Mouse (Mus musculus) neural tube, embryonic 14.5 days (tissue): ENCODE data around the gene Atp5e. TPM values are rescaled to one million over a fixed set of nuclear protein-coding genes. Genes with fewer than 3 reads are reported as not detected.

Experiments used
- ATAC-seq: fragments of 200-750 bp; cut with Nextera tagmentation; 2 replicates; pipeline ENCODE4 v1.8.0; 2017; ENCODE audit warnings: low read depth, mild to moderate bottlenecking, moderate TSS enrichment, moderate library complexity
- H3K27ac ChIP-seq: fragments of 300-500 bp; sonication (generic); 2 replicates; pipeline ENCODE4 v1.5.1; 2014; ENCODE audit warnings: low read depth, mild to moderate bottlenecking, control low read depth, low read length, moderate library complexity, mixed read lengths
- H3K27me3 ChIP-seq: fragments of 300-500 bp; sonication (generic); 2 replicates; pipeline ENCODE4 v1.6.1; 2014; ENCODE audit warnings: low read length; ENCODE audit not compliant: control insufficient read depth, insufficient read depth
- H3K36me3 ChIP-seq: fragments of 300-500 bp; sonication (generic); 2 replicates; pipeline ENCODE4 v1.6.1; 2014; ENCODE audit warnings: low read length, mixed read lengths; ENCODE audit not compliant: control insufficient read depth, insufficient read depth
- H3K4me1 ChIP-seq: fragments of 300-500 bp; sonication (generic); 2 replicates; pipeline ENCODE4 v1.6.1; 2014; ENCODE audit warnings: low read length; ENCODE audit not compliant: control insufficient read depth, insufficient read depth
- H3K4me2 ChIP-seq: fragments of 300-500 bp; sonication (generic); 2 replicates; pipeline ENCODE4 v1.6.1; 2014; ENCODE audit warnings: mild to moderate bottlenecking, low read depth, low read length, control low read depth
- H3K4me3 ChIP-seq: fragments of 300-500 bp; sonication (generic); 2 replicates; pipeline ENCODE4 v1.5.1; 2014; ENCODE audit warnings: low read depth, low read length, control low read depth, mixed read lengths
- H3K9ac ChIP-seq: fragments of 300-500 bp; sonication (generic); replicated peaks from 2 replicates; pipeline ENCODE4 v1.6.1; 2014; ENCODE audit warnings: low read depth, mild to moderate bottlenecking, control low read depth, low read length, mixed read lengths
- H3K9me3 ChIP-seq: fragments of 300-500 bp; sonication (generic); 2 replicates; pipeline ENCODE4 v1.6.1; 2016; ENCODE audit warnings: low read length; ENCODE audit not compliant: control insufficient read depth
- WGBS: fragments of 180-500 bp; shearing (Covaris S2); extraction: QIAGEN DNeasy Blood & Tissue Kit; methylation state at CpG from one replicate; pipeline ENCODE4 v1.1.7; 2014; 5-methylcytosine and 5-hydroxymethylcytosine counted together
- polyA plus RNA-seq: library from polyadenylated mRNA; unstranded; fragments of >200 nt; fragmentation: Nextera tagmentation; extraction: Ambion mirVana; gene quantifications from 2 replicates; pipeline ENCODE4 v1.2.1, GENCODE M21; 2014

The Atp5e gene
- polyA plus RNA-seq: 794 and 891 TPM in 2 replicates

DNA sequence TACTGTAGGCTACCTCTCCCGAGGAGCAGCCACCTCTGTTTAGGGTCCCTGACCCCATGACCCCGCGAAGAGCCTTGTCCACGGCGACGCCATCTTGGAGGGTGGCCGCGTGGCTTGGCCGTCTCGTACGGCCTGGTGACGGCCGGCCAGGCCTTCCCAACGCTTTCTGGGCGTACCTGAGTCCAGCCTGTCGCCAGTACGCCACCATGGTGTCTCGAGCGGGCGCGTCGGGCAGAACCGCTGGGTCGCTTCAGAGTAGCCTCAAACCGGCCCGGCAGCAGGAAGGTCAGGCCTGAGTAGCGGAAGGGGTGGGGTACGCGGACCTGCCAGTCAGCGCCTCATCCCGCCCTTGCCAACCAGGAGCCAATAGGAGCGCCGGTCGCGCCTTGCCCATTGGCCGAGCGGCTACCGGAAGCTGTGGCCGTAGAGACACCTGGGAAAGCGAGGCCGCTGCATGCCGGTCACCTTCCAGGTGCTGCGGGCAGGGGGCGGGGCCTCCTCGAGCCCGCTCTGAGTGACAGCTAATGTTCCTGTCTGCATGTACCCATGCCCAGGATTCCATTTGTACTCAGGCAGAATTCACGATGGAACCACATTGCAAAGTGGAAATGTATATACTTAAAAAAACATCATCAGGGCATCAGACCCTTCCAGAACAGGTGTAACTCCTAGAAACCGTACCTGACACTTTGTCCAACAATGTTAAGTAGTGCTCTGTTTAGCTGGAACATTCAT, at the start of gene Atp5e:
Atp5e (minus strand) TSS at position 317 of the 735 bp plus-strand sequence.
- peaks cover 7% of the 10 kb centered on the region for H3K4me1 ChIP-seq
- H3K27me3 ChIP-seq: no peaks in the 10 kb centered on the region
- peak; percentile 100 for ATAC-seq
- 2% methylated on average over 47 of the region's 48 CpGs for WGBS
- peaks cover 25% of the 10 kb centered on the region for H3K36me3 ChIP-seq
- H3K27ac ChIP-seq: peak within 1 kb of the TSS; percentile 69; the same call in 1 of the 2 replicates
- peak within 1 kb of the TSS; percentile 89 for H3K9ac ChIP-seq
- peak within 1 kb of the TSS; percentile 92 for H3K4me3 ChIP-seq
- H3K9me3 ChIP-seq: no peaks in the 10 kb centered on the region
- H3K4me2 ChIP-seq: peak within 1 kb of the TSS; percentile 97

DNA sequence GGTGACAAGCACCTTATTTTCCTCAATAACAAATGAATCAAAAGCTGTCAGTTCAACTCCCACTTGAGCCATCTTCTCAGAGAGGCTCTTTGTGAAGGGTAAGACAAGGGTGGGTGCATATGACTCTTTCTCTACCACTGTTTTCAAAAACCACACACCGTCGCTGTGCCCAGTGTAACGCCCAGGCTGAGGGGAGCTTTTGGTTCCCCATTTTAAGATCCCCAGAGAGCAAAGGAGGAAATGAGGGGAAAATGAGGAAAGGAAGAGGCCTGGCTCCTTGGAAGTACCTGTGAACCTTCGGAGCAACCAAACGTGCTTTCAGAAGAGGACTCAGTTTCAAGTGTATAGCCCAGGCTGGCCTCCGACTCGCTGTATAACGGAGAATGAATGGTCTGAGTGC, 45.9 kb upstream of the Atp5e start:
- no peak overlapping the region for H3K4me2 ChIP-seq
- 96% methylated on average over 8 of the region's 8 CpGs for WGBS

DNA sequence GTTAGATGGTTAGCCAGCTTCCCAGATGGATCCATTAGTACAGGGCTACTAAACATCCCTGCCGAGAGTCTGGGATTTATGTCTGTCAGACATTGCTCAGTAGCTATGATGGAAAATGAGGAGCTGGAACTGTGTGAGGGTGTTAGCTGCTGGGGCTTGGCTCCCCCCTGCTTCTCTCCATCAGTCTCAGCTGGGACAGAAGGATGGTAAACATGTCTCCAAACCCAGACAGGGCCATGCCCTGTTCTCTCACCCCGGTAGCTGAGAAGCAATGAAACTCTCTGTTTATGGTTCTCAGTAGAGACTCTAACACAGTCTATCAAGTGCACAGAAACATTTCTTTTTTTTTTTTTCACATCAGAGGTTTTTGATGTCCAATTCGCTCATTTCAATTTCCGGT, 44.1 kb upstream of the Atp5e start:
- Histone ChIP-seq H3K4me2 (no peak overlapping the region), H3K9me3 (no peaks in the 10 kb centered on the region), H3K4me3 (no peak overlapping the region), H3K4me1 (no peaks in the 10 kb centered on the region), H3K36me3 (no peaks in the 10 kb centered on the region), H3K27ac (no peak overlapping the region), H3K9ac (no peak overlapping the region), H3K27me3 (no peaks in the 10 kb centered on the region)
- ATAC-seq: no peak
- WGBS: 74% methylated on average over 4 of the region's 4 CpGs

More for the DNA sequence above, 45.9 kb upstream of the Atp5e start:
- Histone ChIP-seq H3K9ac (no peak overlapping the region), H3K36me3 (no peaks in the 10 kb centered on the region), H3K4me1 (no peaks in the 10 kb centered on the region), H3K27ac (no peak overlapping the region), H3K9me3 (no peaks in the 10 kb centered on the region), H3K4me3 (no peak overlapping the region), H3K27me3 (no peaks in the 10 kb centered on the region)
- ATAC-seq: no peak

DNA sequence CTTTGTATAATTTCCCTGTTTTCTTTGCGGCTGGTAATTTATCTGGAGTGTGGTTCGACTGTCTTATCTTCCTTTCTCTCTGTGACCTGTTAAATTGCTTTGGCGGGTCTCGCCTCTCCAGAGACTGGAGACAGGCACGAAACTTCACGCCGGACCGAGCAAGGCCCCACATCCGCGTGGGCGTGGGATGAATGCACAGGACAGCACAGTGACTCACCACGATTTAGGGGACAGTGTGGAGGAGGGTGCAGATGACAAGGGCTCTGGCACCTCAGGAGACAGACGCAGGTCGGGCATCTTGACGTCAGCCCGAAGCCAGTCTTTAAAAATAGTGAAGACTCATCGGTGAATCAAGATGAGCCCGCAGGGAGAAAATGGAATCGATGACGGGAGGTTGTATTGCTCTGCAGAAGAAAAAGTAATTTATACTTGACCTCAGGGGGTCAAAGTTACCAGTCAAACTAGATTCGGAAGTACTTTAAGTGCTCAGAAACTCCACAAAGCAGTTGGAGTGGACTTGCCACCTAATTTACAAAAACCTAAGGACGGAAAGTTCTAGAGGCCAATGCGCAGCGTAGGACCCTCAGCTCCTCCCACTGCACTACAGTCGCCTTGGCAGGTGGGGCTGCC, 39.0 kb upstream of the Atp5e start:
- Histone ChIP-seq H3K9me3 (no peaks in the 10 kb centered on the region), H3K27ac (no peak overlapping the region), H3K9ac (no peak overlapping the region), H3K27me3 (no peaks in the 10 kb centered on the region), H3K4me1 (no peaks in the 10 kb centered on the region), H3K4me2 (no peak overlapping the region), H3K36me3 (no peaks in the 10 kb centered on the region), H3K4me3 (no peak overlapping the region)
- ATAC-seq: no peak
- 80% methylated on average over 25 of the region's 25 CpGs for WGBS

DNA sequence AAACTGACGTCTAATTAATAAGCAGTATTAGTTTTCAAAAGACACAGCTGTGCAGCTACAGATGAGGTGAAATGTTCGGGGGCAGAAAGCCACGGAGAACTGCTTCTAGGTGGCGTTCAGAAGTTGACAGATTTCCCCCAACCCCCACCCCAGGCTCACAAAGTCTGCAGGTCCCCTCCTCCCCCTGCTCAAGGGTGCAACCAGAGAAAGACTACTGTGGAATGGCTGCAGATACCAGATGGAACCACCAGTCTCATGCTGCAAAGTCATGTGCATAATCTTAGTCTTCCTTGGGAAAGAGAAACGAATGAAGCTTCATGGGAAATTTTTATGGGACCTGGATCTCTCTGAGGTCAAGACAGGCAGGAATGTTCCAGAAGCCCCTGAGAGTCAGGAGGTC, 38.4 kb upstream of the Atp5e start:
- Histone ChIP-seq H3K9ac (no peak overlapping the region), H3K27ac (no peak overlapping the region), H3K27me3 (no peaks in the 10 kb centered on the region), H3K9me3 (no peaks in the 10 kb centered on the region), H3K4me3 (no peak overlapping the region), H3K36me3 (no peaks in the 10 kb centered on the region), H3K4me1 (no peaks in the 10 kb centered on the region), H3K4me2 (no peak overlapping the region)
- ATAC-seq: no peak
- WGBS: 47% methylated on average over 5 of the region's 5 CpGs

DNA sequence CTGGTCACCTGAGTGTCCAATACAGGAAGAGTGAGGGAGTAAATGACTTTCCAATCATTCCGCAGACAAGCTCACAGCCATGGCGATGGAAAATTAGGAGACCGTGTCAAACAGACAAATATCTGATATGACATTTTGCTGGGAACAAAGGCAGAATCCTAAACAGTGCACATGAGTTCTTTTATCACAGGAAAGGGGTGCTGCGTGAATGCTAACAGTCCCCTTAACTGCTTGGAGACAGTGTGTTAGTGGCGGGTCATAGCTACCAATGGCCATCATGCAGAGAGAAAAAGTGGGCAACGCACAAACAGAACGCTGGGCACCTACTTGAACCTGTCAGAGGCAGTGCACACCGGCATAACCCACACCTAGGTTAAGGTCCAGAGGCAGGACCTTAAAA, 37.6 kb upstream of the Atp5e start:
- H3K9me3 ChIP-seq: no peaks in the 10 kb centered on the region
- 74% methylated on average over 8 of the region's 8 CpGs for WGBS
- H3K27me3 ChIP-seq: no peaks in the 10 kb centered on the region
- H3K9ac ChIP-seq: no peak overlapping the region
- H3K36me3 ChIP-seq: no peaks in the 10 kb centered on the region
- H3K4me2 ChIP-seq: no peak overlapping the region
- H3K4me3 ChIP-seq: no peak overlapping the region
- H3K4me1 ChIP-seq: no peaks in the 10 kb centered on the region
- ATAC-seq: no peak; the same call in 1 of the 2 replicates
- H3K27ac ChIP-seq: no peak overlapping the region

DNA sequence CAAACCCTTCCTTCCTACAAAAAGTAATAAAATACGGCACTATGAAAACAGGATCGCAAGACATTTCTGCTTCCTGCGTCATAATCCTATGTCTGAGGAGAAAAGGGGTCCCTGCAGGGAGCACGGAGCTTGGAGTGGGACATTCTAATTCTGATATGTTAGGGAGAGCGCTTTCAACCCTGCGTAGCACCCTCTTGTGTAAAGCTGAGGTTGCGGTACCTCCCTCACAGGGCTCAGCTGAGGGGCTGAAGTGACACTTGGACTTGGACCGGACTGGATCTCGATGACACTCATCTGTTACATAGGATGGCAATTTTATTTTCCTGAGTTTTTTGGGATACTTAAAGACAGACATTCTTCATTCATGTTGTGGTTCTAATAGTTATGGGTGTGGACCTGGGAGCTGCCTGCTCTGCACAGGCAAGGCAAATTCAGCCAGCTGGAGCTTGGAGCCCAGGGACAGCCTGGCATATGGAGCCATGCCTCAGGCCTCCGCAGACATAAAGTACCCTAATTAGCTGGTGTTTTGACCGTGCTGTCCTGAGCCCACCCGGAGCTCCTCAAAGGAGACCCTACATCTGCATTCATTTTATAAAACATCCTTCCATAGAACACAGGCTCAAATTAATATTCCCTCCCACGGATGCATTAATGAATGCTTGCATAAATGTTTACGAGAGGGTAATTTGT, 37.1 kb upstream of the Atp5e start:
- Histone ChIP-seq H3K4me1 (no peaks in the 10 kb centered on the region), H3K4me2 (no peak overlapping the region), H3K27ac (no peak overlapping the region), H3K9ac (no peak overlapping the region), H3K4me3 (no peak overlapping the region), H3K9me3 (no peaks in the 10 kb centered on the region), H3K36me3 (no peaks in the 10 kb centered on the region), H3K27me3 (no peaks in the 10 kb centered on the region)
- WGBS: 64% methylated on average over 14 of the region's 14 CpGs
- ATAC-seq: peak; percentile 80

DNA sequence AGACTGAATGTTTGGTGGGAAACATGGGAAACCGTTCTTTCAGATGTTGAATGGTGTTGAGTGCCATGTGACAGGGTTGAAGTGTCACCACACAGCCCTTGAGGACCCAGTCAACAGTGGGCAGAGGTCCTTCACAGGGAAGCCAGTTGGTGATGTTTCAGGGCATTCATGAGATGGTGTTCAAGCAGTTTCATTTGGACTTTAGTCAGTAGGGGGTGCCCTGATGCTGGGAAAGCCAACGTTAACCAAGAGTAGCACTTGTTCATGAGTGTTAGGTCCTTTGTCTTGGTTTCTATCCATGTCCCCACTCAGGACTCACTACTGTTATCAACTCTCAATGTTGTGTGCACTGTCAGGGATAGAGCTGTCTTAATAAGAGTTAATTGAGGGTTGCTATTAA, 29.0 kb upstream of the Atp5e start:
- H3K9ac ChIP-seq: no peak overlapping the region
- H3K4me2 ChIP-seq: no peak overlapping the region
- no peak overlapping the region for H3K27ac ChIP-seq
- no peak overlapping the region for H3K4me3 ChIP-seq
- no peaks in the 10 kb centered on the region for H3K9me3 ChIP-seq
- ATAC-seq: no peak
- no peaks in the 10 kb centered on the region for H3K36me3 ChIP-seq
- H3K27me3 ChIP-seq: no peaks in the 10 kb centered on the region
- no peaks in the 10 kb centered on the region for H3K4me1 ChIP-seq
- WGBS: 74% methylated on average over 2 of the region's 2 CpGs

DNA sequence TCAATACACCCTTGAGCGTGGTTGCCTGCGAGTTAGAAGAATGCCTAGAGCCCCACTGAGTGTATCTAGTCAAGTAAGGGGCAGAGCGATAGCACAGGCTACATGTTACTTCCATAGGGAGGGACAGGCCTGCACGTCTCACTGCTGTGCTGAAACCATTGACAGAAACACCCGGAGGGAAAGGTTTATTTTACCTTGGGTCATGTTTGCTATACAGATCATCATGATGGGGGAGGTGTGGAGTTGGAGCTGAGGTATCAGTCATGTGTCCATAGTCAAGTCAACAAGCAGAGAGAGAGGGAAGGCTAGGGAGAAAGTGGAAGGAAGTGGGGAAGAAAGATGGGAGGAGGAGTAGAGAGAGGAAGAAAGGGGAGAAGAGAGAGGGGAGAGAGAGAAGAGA, 23.1 kb upstream of the Atp5e start:
- no peak for ATAC-seq
- H3K36me3 ChIP-seq: no peaks in the 10 kb centered on the region
- H3K27me3 ChIP-seq: no peaks in the 10 kb centered on the region
- H3K9ac ChIP-seq: no peak overlapping the region
- no peak overlapping the region for H3K4me3 ChIP-seq
- H3K4me2 ChIP-seq: no peak overlapping the region
- H3K27ac ChIP-seq: no peak overlapping the region
- no peaks in the 10 kb centered on the region for H3K9me3 ChIP-seq
- no peaks in the 10 kb centered on the region for H3K4me1 ChIP-seq
- 89% methylated on average over 5 of the region's 5 CpGs for WGBS
